Mouse (Mus musculus): ENCODE measurements around the gene Atxn7l1.

The Atxn7l1 gene

GRCm38 (mm10) chr12:33365133-33365532 lies 217.6 kb downstream of the Atxn7l1 start:
- DNase-seq (ENCODE audit: low read depth), result no peak

DNA sequence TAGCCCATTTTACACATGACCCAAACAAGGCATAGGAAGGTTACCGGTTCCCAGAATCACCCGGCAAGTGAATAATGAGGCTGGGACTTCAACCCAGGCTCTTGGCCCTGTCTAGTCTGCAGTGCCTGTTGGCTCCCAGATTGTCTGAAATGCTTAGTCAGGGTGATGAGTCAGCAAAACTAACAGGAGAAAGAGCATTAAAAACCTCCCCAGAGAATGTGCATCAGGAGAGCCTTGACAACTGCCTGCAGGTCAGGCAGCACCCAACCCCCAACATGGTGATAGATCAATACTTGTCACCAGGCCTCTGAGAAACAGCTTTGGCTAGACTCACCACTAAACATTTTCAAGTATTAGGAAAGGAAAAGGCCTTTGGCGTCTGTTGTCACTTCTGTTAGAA lies 222.1 kb downstream of the Atxn7l1 start:
- DNase-seq (ENCODE audit: low read depth), result peak; percentile 19

DNA sequence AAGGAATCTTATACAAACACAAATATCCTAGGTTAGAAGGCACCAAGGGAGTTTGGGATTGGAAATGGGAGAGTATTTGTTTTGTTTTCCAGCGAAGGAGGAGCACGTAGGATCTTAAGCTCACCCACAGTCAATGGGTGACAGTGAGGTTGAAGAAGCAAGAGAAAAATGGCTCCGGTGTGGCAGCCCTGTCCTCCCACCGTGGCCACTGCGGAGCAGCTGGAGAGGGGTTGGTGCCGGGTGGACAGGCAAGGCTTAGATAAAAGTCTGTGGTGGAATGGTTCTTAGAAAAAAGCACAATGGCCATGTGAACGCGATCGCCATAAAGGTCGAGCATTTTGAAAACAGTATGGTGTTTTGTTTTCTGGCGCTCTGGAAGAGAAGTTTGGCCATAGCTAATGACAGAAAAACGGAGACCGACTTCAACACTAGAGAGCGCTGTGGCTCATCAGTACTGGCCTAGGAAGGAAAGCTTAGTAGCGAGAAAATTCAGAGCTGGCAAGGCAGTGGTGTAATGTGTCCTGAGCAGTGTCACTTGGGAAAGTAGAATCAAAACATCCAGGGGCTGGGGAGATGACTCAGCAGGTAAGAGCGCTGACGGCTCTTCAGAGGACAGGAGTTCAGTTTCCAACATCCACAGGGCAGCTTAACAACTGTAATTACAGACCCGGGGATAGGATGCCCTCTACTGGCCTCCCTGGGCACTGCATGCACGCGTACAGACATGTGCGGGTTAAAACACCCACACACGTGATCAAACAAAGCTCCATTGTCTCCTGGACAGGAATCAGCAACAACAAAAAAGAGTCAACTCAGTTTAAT lies 232.3 kb downstream of the Atxn7l1 start:
- peak; percentile 91 for DNase-seq (ENCODE audit: low read depth)

DNA sequence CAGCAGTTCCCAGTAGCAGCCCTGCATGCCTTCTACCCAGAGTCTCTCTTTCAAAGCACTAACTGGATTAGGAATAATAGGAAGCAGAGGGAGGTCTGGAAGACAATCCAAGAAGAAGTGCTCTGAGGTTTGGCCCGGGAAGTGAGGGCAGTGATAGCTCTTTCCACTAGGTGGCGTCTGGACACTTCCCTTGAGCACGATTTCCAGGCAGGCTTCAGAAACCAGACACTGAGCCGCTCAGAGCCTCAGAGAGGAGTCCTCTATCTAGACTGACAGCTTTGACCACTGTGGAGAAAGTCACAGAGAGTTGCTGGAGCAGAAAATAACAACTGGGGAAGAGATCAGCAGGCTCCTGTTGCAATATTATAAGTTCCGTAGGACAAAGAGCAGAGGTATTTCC lies 241.3 kb downstream of the Atxn7l1 start:
- DNase-seq (ENCODE audit: low read depth), result peak; percentile 68

- DNase-seq (ENCODE audit: low read depth), result peak; percentile 67
Observed at GRCm38 (mm10) chr12:33390844-33391560, 243.5 kb downstream of the Atxn7l1 start.

DNA sequence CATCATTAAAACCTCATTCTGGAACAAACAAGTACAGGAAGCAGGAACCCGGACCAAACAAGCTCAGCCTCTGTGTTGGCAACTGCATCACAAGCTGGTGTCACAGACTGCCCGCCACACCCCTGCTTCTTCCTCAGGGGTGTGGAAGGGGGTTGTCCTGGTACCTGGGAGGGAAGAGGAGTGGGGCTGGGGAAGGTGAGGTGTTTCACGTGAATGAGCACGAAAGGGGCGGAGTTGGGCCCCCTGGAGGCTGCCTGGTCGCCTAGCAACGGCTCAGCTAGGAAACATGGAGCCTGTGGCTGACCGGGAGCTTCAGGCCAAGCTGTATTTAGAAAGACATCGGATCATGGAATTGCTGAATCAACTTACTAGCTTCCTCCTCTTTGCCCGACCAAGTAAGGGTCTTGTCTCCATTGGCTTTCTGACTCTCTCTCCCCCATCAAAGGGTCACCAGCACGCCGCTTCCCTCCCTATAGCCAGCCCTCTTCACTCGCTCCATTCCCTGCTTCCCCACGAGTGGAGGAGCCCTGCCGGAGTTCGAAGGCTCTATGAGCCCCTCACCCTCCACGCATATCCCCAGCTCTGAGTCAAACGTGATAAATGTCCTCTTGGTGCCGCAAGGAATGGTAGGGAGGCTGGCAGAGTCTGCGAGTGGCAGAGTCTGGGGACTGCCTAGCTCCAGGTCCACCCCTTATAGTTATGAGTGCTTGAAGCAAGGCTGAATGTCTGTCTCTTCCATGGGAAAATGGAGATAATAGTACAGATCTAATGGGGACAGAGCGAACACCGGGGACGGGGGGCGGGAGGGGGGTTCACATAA lies 247.5 kb downstream of the Atxn7l1 start, which contains the start of gene Efcab10:
Gene Efcab10 (plus strand): TSS at position 51 of the 820 bp plus-strand sequence.
- no peak for DNase-seq (ENCODE audit: low read depth)

GRCm38 (mm10) chr12:33403265-33403693 lies 255.8 kb downstream of the Atxn7l1 start:
- DNase-seq (ENCODE audit: low read depth), result peak; percentile 76

DNA sequence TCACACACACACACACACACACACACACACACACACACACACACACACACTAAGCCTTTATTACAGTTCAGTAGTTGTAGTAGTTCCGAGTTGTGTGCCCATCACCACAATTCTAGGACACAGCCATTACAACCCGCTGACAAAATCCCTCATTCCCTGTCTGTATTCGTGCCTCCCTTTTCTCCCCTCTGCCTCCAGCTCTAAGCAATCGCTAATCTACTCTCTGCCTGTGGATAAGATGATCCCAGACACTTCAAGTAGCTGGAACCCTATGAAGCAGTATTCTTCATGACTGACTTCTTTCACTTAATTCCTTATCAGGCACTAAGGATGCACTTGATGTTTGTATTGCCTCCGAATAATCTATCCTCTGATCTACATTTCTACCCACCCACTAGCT lies 257.5 kb downstream of the Atxn7l1 start:
- DNase-seq (ENCODE audit: low read depth), result no peak

GRCm38 (mm10) chr12:33405398-33406026 lies 258.0 kb downstream of the Atxn7l1 start:
- no peak for DNase-seq (ENCODE audit: low read depth)

DNA sequence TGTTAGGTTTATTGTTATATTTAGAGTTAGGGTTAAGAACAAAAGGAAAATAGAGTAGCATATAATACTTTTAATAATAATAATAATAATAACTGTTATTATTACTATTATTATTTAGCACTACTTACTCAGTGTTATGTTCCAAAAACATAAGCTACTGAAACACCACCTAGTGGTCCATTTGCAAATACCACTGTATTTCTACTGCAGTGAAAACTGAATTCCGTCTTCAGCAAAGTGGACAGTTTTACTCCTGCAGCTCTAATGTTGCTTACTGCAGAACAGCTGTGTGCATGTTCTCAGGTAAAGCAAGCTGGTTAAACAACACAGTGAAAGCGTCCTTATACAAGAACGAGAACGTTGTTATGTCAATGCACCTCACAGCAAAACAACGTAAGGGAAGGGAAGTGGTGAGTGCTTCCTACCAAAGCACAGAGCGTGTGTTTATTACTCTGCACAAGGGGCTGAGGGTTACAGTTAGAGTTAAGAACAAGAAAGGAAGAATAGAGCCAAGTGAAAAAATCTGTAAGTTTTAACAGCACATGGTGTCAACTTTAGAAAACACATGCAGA lies 264.2 kb downstream of the Atxn7l1 start:
- DNase-seq (ENCODE audit: low read depth), result peak; percentile 26
